Mouse (Mus musculus): ENCODE results near the gene Best3. TPM values are rescaled to one million over a fixed set of nuclear protein-coding genes. Genes with fewer than 3 reads are reported as not detected.
"Not testable (repeated sequence)": the region's sequence is repeated elsewhere in the genome, so short reads cannot be mapped to it uniquely, and the experiment has no call there.

Best3 gene
- polyA plus RNA-seq, 1 experiment from 2014 or later = 0.48 TPM

DNA sequence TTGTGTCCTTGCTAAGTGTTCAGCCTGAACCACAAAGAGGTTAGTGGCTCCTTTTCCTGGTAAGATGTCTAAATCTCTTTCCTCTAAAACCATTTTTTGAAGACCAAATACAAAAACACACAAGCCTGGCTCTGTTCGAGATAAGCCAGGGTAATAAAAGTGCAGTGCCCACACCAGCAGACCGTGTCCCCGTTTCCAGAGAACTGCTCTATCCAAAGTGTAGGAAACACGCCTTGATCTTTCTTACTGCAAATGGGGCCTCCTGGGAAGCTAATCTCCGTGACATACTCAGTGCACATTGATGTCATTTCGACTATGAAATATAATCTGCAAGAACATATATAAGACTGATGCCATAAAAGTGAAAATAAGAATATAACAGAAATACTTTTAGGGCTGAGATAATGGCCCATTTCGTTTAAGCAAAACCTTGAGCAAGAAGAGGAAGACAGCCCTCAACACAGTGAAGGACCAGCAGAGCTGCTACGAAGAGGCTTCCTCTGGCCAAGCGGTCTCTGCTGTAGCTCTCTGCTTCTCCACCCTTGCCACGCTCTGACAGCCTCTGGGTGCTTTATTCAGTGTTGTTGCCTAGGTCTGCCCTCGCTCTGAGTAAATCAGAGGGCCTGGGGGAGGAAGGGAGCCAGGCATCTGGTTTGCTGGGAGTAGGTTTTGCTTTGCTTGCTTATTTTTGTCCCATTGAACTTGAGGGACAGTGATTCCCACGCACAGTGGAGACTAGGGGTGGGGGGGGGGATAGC lies 19.8 kb downstream of the Best3 start:
- H3K9ac ChIP-seq (replicated peaks) = no peak overlapping the region
- H3K27me3 ChIP-seq = no peaks in the 10 kb centered on the region
- H3K27ac ChIP-seq = no peak overlapping the region
- no peaks in the 10 kb centered on the region for H3K9me3 ChIP-seq
- WGBS = 50% methylated on average over 12 of the region's 12 CpGs
- ATAC-seq (ENCODE audit: insufficient number of reproducible peaks, insufficient read depth, low FRiP score, low TSS enrichment, low read depth) = no peak
- peaks cover 17% of the 10 kb centered on the region for H3K4me1 ChIP-seq (replicated peaks)
- H3K4me3 ChIP-seq (replicated peaks) = no peak overlapping the region
- no peaks in the 10 kb centered on the region for H3K36me3 ChIP-seq
- no peak overlapping the region for H3K4me2 ChIP-seq

DNA sequence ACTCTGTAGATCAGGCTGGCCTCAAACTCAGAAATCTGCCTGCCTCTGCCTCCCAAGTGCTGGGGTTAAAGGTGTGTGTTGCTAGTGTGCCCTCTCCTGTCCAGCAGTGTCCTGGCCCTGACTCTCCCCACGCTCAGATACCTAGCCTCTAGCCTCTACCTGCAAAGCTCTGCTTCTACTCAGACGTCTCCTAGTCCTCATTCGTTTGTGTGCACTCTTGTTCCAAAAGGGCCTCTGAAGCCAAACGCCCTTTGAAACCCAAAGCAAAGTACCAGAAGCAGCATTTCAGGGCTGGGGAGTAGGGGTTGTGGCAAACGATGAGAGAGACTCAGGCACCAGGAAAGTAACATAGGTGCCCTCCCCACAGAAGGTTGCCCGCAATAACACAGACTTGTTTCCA lies 23.6 kb downstream of the Best3 start:
- Histone ChIP-seq H3K4me2 (no peak overlapping the region), H3K9me3 (no peaks in the 10 kb centered on the region), H3K36me3 (no peaks in the 10 kb centered on the region), H3K4me1 (replicated peaks) (peaks cover 19% of the 10 kb centered on the region), H3K27me3 (no peaks in the 10 kb centered on the region), H3K4me3 (replicated peaks) (no peak overlapping the region), H3K27ac (no peak overlapping the region), H3K9ac (replicated peaks) (no peak overlapping the region)
- ATAC-seq (ENCODE audit: insufficient number of reproducible peaks, insufficient read depth, low FRiP score, low TSS enrichment, low read depth) = no peak
- WGBS = 80% methylated on average over 6 of the region's 6 CpGs

DNA sequence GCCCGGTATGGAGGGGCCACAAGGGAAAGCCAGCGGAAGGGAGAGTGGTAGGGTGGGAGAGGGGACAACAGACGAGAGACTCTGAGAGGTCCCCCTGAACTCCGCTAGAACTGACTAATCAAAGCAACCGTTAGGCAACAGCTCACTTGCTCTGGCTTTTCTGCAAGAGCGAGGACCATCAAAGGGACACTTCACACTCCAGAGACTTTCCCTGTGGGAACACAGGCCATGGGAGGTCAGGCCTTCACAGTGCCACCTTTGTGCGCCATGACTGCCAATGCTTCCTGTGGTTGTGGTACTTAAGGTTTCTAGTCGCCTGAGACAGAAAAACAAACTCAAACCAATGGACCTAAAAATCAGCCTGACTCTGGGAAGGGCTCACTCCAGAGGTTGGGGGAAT lies 24.9 kb downstream of the Best3 start:
- Histone ChIP-seq H3K36me3 (no peaks in the 10 kb centered on the region), H3K9ac (replicated peaks) (no peak overlapping the region), H3K27me3 (no peaks in the 10 kb centered on the region), H3K4me3 (replicated peaks) (no peak overlapping the region), H3K4me2 (no peak overlapping the region), H3K27ac (no peak overlapping the region), H3K4me1 (replicated peaks) (peaks cover 15% of the 10 kb centered on the region; the same call in 1 of the 2 replicates), H3K9me3 (no peaks in the 10 kb centered on the region)
- WGBS = 65% methylated on average over 8 of the region's 8 CpGs
- no peak for ATAC-seq (ENCODE audit: insufficient number of reproducible peaks, insufficient read depth, low FRiP score, low TSS enrichment, low read depth)

DNA sequence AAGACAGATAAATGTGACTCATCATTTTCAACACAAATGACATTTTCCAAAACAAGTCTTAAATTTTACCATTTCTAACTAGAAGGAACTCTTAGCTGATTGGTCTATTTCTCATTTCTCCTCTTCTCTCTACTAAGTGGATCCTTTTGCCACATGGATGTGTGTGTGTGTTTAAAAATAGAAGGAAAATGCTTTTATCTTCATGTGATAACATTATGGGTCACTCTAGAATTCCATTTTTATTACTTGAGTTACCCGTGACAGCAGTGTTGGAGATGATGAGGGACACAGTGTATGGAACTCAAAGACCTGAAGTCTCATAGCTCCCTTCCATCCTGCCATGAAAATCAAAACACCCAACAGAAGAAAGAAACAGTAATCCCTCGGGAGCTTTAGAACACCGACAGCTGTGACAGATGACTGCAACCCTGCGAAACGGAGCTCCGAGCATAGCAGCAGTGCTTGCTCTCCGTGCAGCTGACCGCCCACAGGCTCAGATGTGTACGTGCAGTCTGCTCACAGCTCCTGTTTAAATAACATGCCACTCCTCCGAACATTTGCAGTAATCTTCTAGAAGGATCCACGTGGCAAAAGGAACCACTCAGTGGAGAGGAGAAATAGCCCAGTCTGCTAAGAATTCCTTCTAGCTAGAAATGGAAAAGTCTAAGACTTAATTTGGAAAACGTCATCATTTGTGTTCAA lies 27.7 kb downstream of the Best3 start:
- peaks cover 9% of the 10 kb centered on the region; the same call in 1 of the 2 replicates for H3K9me3 ChIP-seq
- no peaks in the 10 kb centered on the region for H3K36me3 ChIP-seq
- H3K27me3 ChIP-seq = no peaks in the 10 kb centered on the region
- peak; percentile 42; the same call in 1 of the 2 replicates for ATAC-seq (ENCODE audit: insufficient number of reproducible peaks, insufficient read depth, low FRiP score, low TSS enrichment, low read depth)
- peaks cover 18% of the 10 kb centered on the region for H3K4me1 ChIP-seq (replicated peaks)
- no peak overlapping the region for H3K9ac ChIP-seq (replicated peaks)
- H3K27ac ChIP-seq = no peak overlapping the region
- H3K4me2 ChIP-seq = no peak overlapping the region
- H3K4me3 ChIP-seq (replicated peaks) = no peak overlapping the region
- 27% methylated on average over 12 of the region's 12 CpGs for WGBS

DNA sequence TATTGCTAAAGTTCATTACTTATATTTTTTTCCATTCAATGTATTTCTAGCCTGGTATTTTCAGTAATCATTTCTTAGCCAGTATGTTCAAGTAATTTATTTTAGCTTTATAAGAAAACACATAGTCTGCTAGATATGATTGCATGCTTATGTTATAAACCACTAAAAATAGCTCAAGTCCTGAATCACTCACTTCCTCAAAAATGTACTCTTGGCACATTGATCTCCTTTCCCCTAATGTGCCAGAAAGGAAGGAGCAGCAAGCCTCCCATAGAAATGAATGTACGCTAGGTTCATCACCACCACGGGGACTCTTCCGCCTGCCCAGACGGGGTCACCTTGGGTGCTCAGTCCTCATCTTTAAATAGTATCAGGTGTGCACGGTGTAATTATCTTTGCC lies 28.5 kb downstream of the Best3 start:
- no peaks in the 10 kb centered on the region for H3K27me3 ChIP-seq
- peaks cover 19% of the 10 kb centered on the region for H3K4me1 ChIP-seq (replicated peaks)
- H3K9me3 ChIP-seq = peaks cover 9% of the 10 kb centered on the region; the same call in 1 of the 2 replicates
- no peak overlapping the region for H3K4me2 ChIP-seq
- H3K4me3 ChIP-seq (replicated peaks) = no peak overlapping the region
- H3K27ac ChIP-seq = no peak overlapping the region
- 89% methylated on average over 5 of the region's 5 CpGs for WGBS
- no peaks in the 10 kb centered on the region for H3K36me3 ChIP-seq
- no peak for ATAC-seq (ENCODE audit: insufficient number of reproducible peaks, insufficient read depth, low FRiP score, low TSS enrichment, low read depth)
- H3K9ac ChIP-seq (replicated peaks) = no peak overlapping the region

DNA sequence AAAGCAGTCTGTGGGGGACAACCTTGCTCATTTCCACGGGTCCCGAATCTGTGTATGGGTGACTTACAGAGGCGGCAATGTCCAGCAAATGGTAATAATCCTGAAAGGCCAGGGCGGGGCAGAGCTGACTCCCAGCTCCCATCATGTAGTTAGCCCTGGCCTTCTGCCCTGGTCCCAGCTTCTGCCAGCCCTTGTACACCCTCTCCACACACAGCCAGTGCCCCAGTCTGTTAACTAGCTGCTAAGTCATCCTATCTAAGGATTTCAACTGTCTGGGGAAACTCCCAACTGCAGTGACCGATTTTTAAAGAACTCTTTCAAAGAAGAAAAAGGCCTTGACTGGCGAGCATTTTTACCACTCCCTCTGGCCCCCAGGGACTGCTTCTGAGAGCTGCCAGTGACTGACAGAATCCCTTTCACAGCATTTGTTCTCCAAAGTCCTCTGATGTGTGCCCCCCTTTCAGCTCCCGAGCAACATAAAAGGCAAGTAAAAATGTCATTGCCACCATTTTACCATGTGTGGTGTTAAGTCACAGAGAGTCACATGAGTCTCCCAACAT lies 32.2 kb downstream of the Best3 start:
- Histone ChIP-seq H3K9me3 (peaks cover 9% of the 10 kb centered on the region; the same call in 1 of the 2 replicates), H3K4me2 (no peak overlapping the region), H3K9ac (replicated peaks) (no peak overlapping the region), H3K36me3 (no peaks in the 10 kb centered on the region), H3K4me3 (replicated peaks) (no peak overlapping the region), H3K4me1 (replicated peaks) (peaks cover 36% of the 10 kb centered on the region), H3K27me3 (no peaks in the 10 kb centered on the region), H3K27ac (peak overlapping the region; percentile 2; the same call in 1 of the 2 replicates)
- 57% methylated on average over 7 of the region's 7 CpGs for WGBS
- ATAC-seq (ENCODE audit: insufficient number of reproducible peaks, insufficient read depth, low FRiP score, low TSS enrichment, low read depth) = no peak

DNA sequence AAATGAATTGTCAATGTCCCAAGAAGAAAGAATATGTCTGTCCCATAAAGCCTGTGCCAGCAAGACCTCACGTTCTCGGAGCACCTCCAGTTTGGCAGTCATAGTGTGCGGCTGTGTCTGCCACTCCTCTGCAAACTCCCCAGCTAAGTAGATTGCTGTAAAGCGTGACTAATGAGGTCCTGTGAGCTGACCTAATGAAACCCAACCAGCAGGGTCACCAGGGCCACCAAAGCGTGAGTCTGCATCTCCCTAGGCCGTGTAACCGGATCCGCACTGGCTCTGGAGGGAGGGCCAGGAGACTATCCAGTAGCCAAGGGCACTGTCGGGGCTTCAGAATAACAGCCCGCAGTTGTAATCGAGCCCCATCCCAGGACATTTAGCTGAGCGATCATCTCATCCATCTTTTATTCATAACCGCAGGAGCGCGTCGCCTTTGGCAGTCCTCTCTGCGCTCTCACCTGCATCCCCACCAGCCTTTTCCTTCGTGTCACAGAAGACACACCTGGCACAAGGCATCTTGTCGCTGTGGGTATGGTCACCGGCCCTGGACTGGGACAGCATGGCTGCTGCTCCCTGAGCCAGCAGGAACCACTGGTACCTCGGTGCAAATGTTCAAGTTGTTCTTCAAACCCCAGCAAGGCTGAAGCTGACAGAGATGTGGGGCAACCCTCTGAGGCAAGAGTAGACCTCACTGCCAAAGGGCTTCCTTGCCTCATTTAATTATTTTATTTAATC lies 35.1 kb downstream of the Best3 start:
- peaks cover 24% of the 10 kb centered on the region for H3K27me3 ChIP-seq
- peak; percentile 85 for ATAC-seq (ENCODE audit: insufficient number of reproducible peaks, insufficient read depth, low FRiP score, low TSS enrichment, low read depth)

DNA sequence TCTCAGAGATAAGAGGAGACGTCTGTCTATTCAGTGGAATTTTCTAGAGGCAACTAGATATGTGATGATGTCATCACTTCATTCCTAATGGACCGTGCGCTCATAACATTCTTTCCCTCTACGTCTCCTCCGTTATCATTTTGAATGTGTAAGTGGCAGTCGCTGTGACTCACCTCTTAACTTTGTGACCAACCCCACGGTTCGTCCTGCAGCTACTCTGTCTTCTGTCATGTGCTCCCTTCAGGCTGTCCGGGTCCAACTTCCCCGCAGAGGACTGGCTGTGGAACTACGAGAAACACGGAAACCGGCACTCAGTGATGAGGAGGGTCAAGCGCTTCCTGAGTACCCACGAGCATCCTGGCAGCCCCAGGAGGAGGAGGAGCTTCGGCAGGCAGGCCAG lies 37.6 kb downstream of the Best3 start:
- no peak overlapping the region for H3K4me3 ChIP-seq (replicated peaks)
- peaks cover 29% of the 10 kb centered on the region for H3K27me3 ChIP-seq
- no peak overlapping the region; the same call in 1 of the 2 replicates for H3K9ac ChIP-seq (replicated peaks)
- peaks cover 36% of the 10 kb centered on the region for H3K4me1 ChIP-seq (replicated peaks)
- no peaks in the 10 kb centered on the region for H3K9me3 ChIP-seq
- H3K4me2 ChIP-seq = peak overlapping the region; percentile 35
- ATAC-seq (ENCODE audit: insufficient number of reproducible peaks, insufficient read depth, low FRiP score, low TSS enrichment, low read depth) = no peak
- H3K36me3 ChIP-seq = no peaks in the 10 kb centered on the region
- WGBS = 55% methylated on average over 16 of the region's 16 CpGs
- H3K27ac ChIP-seq = no peak overlapping the region

More for the DNA sequence above, 35.1 kb downstream of the Best3 start:
- Histone ChIP-seq H3K4me3 (replicated peaks) (no peak overlapping the region), H3K27ac (no peak overlapping the region), H3K4me2 (peak overlapping the region; percentile 30), H3K9me3 (peaks cover 9% of the 10 kb centered on the region; the same call in 1 of the 2 replicates), H3K9ac (replicated peaks) (no peak overlapping the region), H3K4me1 (replicated peaks) (peaks cover 42% of the 10 kb centered on the region), H3K36me3 (no peaks in the 10 kb centered on the region)
- 15% methylated on average over 21 of the region's 21 CpGs for WGBS

DNA sequence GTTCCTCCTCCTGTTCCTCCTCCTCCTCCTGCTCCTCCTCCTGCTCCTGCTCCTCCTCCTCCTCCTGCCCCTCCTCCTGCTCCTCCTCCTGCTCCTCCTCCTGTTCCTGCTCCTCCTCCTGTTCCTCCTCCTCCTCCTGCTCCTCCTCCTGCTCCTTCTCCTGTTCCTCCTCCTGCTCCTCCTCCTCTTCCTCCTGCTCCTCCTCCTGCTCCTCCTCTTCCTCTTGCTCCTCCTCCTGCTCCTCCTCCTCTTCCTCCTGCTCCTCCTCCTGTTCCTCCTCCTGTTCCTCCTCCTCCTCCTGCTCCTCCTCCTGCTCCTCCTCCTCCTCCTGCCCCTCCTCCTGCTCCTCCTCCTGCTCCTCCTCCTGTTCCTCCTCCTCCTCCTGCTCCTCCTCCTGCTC lies 39.7 kb downstream of the Best3 start:
- not testable (repeated sequence) for ATAC-seq (ENCODE audit: insufficient number of reproducible peaks, insufficient read depth, low FRiP score, low TSS enrichment, low read depth); H3K27ac ChIP-seq; H3K9ac ChIP-seq (replicated peaks); H3K4me2 ChIP-seq; H3K9me3 ChIP-seq; H3K36me3 ChIP-seq; H3K4me3 ChIP-seq (replicated peaks)
- H3K27me3 ChIP-seq = peaks cover 29% of the 10 kb centered on the region
- H3K4me1 ChIP-seq (replicated peaks) = peaks cover 32% of the 10 kb centered on the region

DNA sequence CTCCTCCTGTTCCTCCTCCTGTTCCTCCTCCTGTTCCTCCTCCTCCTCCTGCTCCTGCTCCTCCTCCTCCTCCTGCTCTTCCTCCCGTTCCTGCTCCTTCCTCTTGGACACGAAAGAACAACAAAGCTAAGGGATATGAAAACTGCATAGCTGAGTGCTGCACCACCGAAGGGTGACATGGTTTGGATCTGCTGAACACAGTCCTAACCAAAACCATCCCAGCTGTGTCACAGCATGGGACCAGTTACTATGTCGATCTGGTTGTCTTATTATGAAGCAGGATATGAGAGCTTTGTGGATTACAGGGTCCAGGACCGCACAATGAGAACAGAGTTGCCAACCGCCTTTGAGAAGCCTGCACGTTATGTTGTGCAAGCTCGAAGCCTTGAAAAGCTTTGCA lies 40.1 kb downstream of the Best3 start:
- 75% methylated on average over 8 of the region's 8 CpGs for WGBS
- Histone ChIP-seq H3K36me3 (no peaks in the 10 kb centered on the region), H3K4me3 (replicated peaks) (no peak overlapping the region), H3K9ac (replicated peaks) (no peak overlapping the region), H3K9me3 (no peaks in the 10 kb centered on the region), H3K4me2 (no peak overlapping the region), H3K27me3 (peaks cover 29% of the 10 kb centered on the region), H3K27ac (no peak overlapping the region), H3K4me1 (replicated peaks) (peaks cover 28% of the 10 kb centered on the region)
- no peak for ATAC-seq (ENCODE audit: insufficient number of reproducible peaks, insufficient read depth, low FRiP score, low TSS enrichment, low read depth)

DNA sequence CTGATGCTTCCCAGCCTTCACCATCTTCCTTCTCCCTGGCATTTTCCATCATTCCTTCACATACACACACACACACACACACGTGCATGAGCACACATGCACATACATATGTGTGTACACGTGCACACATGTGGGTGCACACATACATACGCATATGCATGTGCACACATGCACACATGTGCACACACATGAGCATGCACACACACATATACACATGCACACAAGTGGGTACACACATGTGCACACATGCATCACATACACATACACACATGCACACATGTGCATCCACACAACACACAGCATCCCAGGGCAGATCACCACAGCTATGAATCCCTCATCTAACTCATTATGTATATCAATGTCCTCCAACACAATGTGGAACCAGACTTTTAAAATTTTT lies 45.0 kb downstream of the Best3 start:
- ATAC-seq (ENCODE audit: insufficient number of reproducible peaks, insufficient read depth, low FRiP score, low TSS enrichment, low read depth) = no peak
- 82% methylated on average over 3 of the region's 3 CpGs for WGBS
- Histone ChIP-seq H3K4me3 (replicated peaks) (no peak overlapping the region), H3K9me3 (no peaks in the 10 kb centered on the region), H3K4me1 (replicated peaks) (peaks cover 12% of the 10 kb centered on the region), H3K36me3 (no peaks in the 10 kb centered on the region), H3K27ac (no peak overlapping the region), H3K9ac (replicated peaks) (no peak overlapping the region), H3K27me3 (0 out of 2 replicates have a peak, but pooled peaks cover 5% of the 10 kb centered on the region), H3K4me2 (no peak overlapping the region)

Data from limb, embryonic 12.5 days (tissue).